Mouse (Mus musculus): ENCODE measurements around the gene Gripap1. TPM values are rescaled to one million over a fixed set of nuclear protein-coding genes. Genes with fewer than 3 reads are reported as not detected.

Gripap1 gene
- polyA plus RNA-seq, 1 experiment from 2014 or later = 32.1 TPM

- no peak overlapping the region for H3K9ac ChIP-seq (ENCODE audit: low read depth, low read length)
- no peak overlapping the region for H3K4me2 ChIP-seq (ENCODE audit: low read depth, low read length)
- ATAC-seq (ENCODE audit: low read depth) (no peak), DNase-seq (ENCODE audit: low spot score) (no peak)
- no peaks in the 10 kb centered on the region for H3K27me3 ChIP-seq (replicated peaks; ENCODE audit: control insufficient read depth, insufficient read depth, low read length)
- no peak overlapping the region for H3K4me3 ChIP-seq (ENCODE audit: low read depth, low read length)
- no peak overlapping the region for H3K27ac ChIP-seq (replicated peaks; ENCODE audit: low read depth, low read length)
- peaks cover 41% of the 10 kb centered on the region; the same call in 1 of the 2 replicates for H3K36me3 ChIP-seq (ENCODE audit: control insufficient read depth, insufficient read depth, low read length)
- H3K9me3 ChIP-seq (ENCODE audit: control insufficient read depth, low read length) = no peaks in the 10 kb centered on the region
- H3K4me1 ChIP-seq (ENCODE audit: control insufficient read depth, insufficient read depth, low read length) = no peaks in the 10 kb centered on the region
- WGBS = 50% methylated on average over 3 of the region's 3 CpGs
Measured at GRCm38 (mm10) chrX:7869826-7870225, 80.3 kb downstream of the Gripap1 start.

MicroRNA genes within 50 kb of the gene (microRNA counts, 519-probe panel; counts per million panel counts)
- 2,530 counts per million, percentile 50 among the panel's probes with 10 or more counts for microRNA mmu-miR-1198

Small RNA genes lying within 50 kb of the gene (microRNA-seq; reads per million reads assigned to microRNA genes)
- gene Mir1198 (ENCODE audit: borderline number of aligned reads) = 25.1 reads per million, percentile 36 among the genes with 10 or more reads in this experiment

Other genes with a start within 250 kb of the Gripap1 start
- not detected in 2 replicates for gene Foxp3, start 216.1 kb upstream of the Gripap1 start, polyA plus RNA-seq (2014; fragmentation: Nextera tagmentation; extraction: Ambion mirVana)
- gene Ppp1r3f, start 215.5 kb upstream of the Gripap1 start, polyA plus RNA-seq (2014; fragmentation: Nextera tagmentation; extraction: Ambion mirVana) = 1.8 and 2.1 TPM in 2 replicates
- 22.6 and 27.2 TPM in 2 replicates for gene Ccdc22, start 184.2 kb upstream of the Gripap1 start, polyA plus RNA-seq (2014; fragmentation: Nextera tagmentation; extraction: Ambion mirVana)
- 0.04 and 0.08 TPM in 2 replicates for gene Cacna1f, start 182.7 kb upstream of the Gripap1 start, polyA plus RNA-seq (2014; fragmentation: Nextera tagmentation; extraction: Ambion mirVana)
- 4.6 and 4.7 TPM in 2 replicates for gene Syp, start 151.3 kb upstream of the Gripap1 start, polyA plus RNA-seq (2014; fragmentation: Nextera tagmentation; extraction: Ambion mirVana)
- 7.5 and 8.3 TPM in 2 replicates for gene Prickle3, start 132.5 kb upstream of the Gripap1 start, polyA plus RNA-seq (2014; fragmentation: Nextera tagmentation; extraction: Ambion mirVana)
- gene Plp2, start 118.4 kb upstream of the Gripap1 start, polyA plus RNA-seq (2014; fragmentation: Nextera tagmentation; extraction: Ambion mirVana) = 199 and 201 TPM in 2 replicates
- 0.50 and 0.59 TPM in 2 replicates for gene Magix, start 108.5 kb upstream of the Gripap1 start, polyA plus RNA-seq (2014; fragmentation: Nextera tagmentation; extraction: Ambion mirVana)
- gene Gpkow, start 92.6 kb upstream of the Gripap1 start, polyA plus RNA-seq (2014; fragmentation: Nextera tagmentation; extraction: Ambion mirVana) = 40.0 and 42.1 TPM in 2 replicates
- gene Wdr45, start 75.4 kb upstream of the Gripap1 start, polyA plus RNA-seq (2014; fragmentation: Nextera tagmentation; extraction: Ambion mirVana) = 18.7 and 26.5 TPM in 2 replicates
- gene Gm45208, start 67.5 kb upstream of the Gripap1 start, polyA plus RNA-seq (2014; fragmentation: Nextera tagmentation; extraction: Ambion mirVana) = not detected in 2 replicates
- gene Praf2, start 61.3 kb upstream of the Gripap1 start, polyA plus RNA-seq (2014; fragmentation: Nextera tagmentation; extraction: Ambion mirVana) = 83.5 and 85.5 TPM in 2 replicates
- 11.0 and 14.8 TPM in 2 replicates for gene Ccdc120, start 38.9 kb upstream of the Gripap1 start, polyA plus RNA-seq (2014; fragmentation: Nextera tagmentation; extraction: Ambion mirVana)
- 19.5 and 21.0 TPM in 2 replicates for gene Tfe3, start 27.2 kb upstream of the Gripap1 start, polyA plus RNA-seq (2014; fragmentation: Nextera tagmentation; extraction: Ambion mirVana)
- 3.2 and 3.5 TPM in 2 replicates for gene Kcnd1, start 32.5 kb downstream of the Gripap1 start, polyA plus RNA-seq (2014; fragmentation: Nextera tagmentation; extraction: Ambion mirVana)
- gene Otud5, start 51.6 kb downstream of the Gripap1 start, polyA plus RNA-seq (2014; fragmentation: Nextera tagmentation; extraction: Ambion mirVana) = 31.1 and 32.3 TPM in 2 replicates
- 4.8 and 6.1 TPM in 2 replicates for gene Pim2, start 88.5 kb downstream of the Gripap1 start, polyA plus RNA-seq (2014; fragmentation: Nextera tagmentation; extraction: Ambion mirVana)
- gene Slc35a2, start 94.3 kb downstream of the Gripap1 start, polyA plus RNA-seq (2014; fragmentation: Nextera tagmentation; extraction: Ambion mirVana) = 28.6 and 30.0 TPM in 2 replicates
- 92.3 and 98.1 TPM in 2 replicates for gene Pqbp1, start 109.5 kb downstream of the Gripap1 start, polyA plus RNA-seq (2014; fragmentation: Nextera tagmentation; extraction: Ambion mirVana)
- 170 and 176 TPM in 2 replicates for gene Timm17b, start 109.6 kb downstream of the Gripap1 start, polyA plus RNA-seq (2014; fragmentation: Nextera tagmentation; extraction: Ambion mirVana)
- gene Gm10491, start 118.1 kb downstream of the Gripap1 start, polyA plus RNA-seq (2014; fragmentation: Nextera tagmentation; extraction: Ambion mirVana) = not detected in 2 replicates
- not detected in 2 replicates for gene Gm10490, start 119.8 kb downstream of the Gripap1 start, polyA plus RNA-seq (2014; fragmentation: Nextera tagmentation; extraction: Ambion mirVana)
- 8.6 and 9.3 TPM in 2 replicates for gene Pcsk1n, start 130.1 kb downstream of the Gripap1 start, polyA plus RNA-seq (2014; fragmentation: Nextera tagmentation; extraction: Ambion mirVana)
- gene Eras, start 138.8 kb downstream of the Gripap1 start, polyA plus RNA-seq (2014; fragmentation: Nextera tagmentation; extraction: Ambion mirVana) = not detected in 2 replicates
- 24.0 and 27.7 TPM in 2 replicates for gene Hdac6, start 158.1 kb downstream of the Gripap1 start, polyA plus RNA-seq (2014; fragmentation: Nextera tagmentation; extraction: Ambion mirVana)
- gene Gata1, start 188.3 kb downstream of the Gripap1 start, polyA plus RNA-seq (2014; fragmentation: Nextera tagmentation; extraction: Ambion mirVana) = 0.86 and 1.4 TPM in 2 replicates
- not detected in 2 replicates for gene Glod5, start 228.7 kb downstream of the Gripap1 start, polyA plus RNA-seq (2014; fragmentation: Nextera tagmentation; extraction: Ambion mirVana)

Measured in embryonic facial prominence, embryonic 14.5 days (tissue).